Mouse (Mus musculus) heart, postnatal 4 days (tissue): ENCODE results near the gene Slc2a3. TPM values are rescaled to one million over a fixed set of nuclear protein-coding genes. Genes with fewer than 3 reads are reported as not detected.
"Not testable (repeated sequence)": the region's sequence is repeated elsewhere in the genome, so short reads cannot be mapped to it uniquely, and the experiment has no call there.

Experiments used
- DNase-seq: peaks from one replicate; pipeline ENCODE4 v3.0.0; 2021
- total RNA-seq, 2 experiments: library from RNA; stranded (reverse); gene quantifications; 2 replicates each; pipeline ENCODE4 v1.2.3; 2021

The Slc2a3 gene
- total RNA-seq, 2 experiments from 2014 or later, result 2.0 to 3.3 TPM

DNA sequence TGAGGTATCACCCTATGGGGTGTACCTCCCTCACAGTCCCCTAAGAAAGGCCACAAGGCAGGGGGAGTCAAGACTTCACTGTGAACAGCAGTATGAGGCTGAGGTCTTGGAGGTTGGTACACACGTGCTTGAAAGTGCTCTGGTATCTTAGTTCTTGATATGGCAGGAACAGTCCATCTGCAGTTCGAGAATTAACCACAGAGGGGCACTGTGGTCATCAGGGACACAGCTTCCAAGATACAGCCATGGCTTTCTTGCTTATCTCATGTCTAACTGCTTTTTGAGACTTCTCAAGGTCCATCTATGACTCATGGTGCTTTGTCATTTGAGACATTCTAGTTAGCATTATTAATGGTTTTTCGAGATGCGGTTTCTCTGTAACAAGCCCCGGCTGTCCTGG is 3.0 kb upstream of the Slc2a3 start:
- peak; percentile 87 for DNase-seq

DNA sequence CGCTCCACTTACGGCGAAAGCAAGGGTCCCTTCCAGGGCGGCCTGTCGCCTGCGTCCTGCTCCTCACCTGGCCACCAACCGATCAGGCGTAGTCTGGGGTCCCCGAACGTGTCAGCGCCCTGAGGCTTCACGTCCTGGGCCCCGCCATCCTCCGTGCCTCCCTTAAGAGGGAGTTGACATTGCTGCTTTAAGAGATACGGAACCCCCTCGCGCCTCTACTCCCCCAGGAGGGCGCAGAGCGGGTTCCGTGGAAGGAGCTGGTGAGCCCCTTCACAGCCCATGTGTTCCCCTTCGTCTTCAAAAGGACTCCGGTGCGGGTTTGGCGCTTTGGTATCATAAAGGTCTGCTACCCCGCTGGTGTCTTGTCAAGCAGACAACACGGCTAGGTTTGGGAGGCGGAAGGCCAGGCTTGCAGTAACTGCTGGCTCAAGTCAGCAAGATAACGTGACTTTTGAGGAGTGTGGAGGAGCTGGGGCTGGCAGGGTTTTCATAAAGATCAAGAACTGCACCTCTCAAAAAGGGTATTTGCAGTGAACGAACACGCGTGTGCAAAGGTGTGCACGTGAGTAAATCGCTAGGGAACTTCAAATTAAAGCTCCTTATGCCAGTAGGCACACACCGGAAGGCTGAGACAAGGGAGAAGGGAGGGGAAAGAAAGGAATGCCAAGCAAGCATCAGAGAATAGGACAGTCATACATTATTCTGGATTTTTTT is 518 bp upstream of the Slc2a3 start:
- DNase-seq, result peak; percentile 25

DNA sequence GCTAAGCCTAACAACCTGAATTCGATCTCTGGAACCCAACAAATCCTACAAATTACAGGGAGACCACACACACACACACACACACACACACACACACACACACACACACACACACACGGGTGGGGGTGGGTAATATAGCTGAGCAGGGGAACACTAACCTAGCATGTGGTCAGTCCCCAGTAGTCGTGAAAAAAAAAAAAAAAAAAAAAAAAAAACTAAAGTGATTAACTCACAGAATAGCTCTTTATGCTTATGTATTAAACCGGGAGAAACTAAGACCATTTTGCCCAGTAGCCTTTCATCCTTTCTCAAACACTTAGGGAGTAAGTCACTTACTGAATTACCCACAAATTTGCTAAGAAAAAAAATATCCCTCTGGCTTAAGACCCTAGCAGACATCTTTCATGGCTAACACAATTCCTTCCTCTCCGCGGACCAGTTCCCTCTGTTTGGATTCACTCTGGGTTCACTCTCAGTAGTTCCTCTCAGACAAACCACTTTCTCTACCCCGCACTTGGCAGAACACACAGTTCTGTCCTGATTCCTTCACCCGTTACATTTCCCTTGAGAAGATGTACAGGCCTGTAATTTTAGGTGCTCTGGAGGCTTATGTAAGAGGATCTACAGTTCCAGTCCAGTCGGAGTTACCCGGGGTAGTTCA is 670 bp downstream of the Slc2a3 start:
- no peak for DNase-seq

DNA sequence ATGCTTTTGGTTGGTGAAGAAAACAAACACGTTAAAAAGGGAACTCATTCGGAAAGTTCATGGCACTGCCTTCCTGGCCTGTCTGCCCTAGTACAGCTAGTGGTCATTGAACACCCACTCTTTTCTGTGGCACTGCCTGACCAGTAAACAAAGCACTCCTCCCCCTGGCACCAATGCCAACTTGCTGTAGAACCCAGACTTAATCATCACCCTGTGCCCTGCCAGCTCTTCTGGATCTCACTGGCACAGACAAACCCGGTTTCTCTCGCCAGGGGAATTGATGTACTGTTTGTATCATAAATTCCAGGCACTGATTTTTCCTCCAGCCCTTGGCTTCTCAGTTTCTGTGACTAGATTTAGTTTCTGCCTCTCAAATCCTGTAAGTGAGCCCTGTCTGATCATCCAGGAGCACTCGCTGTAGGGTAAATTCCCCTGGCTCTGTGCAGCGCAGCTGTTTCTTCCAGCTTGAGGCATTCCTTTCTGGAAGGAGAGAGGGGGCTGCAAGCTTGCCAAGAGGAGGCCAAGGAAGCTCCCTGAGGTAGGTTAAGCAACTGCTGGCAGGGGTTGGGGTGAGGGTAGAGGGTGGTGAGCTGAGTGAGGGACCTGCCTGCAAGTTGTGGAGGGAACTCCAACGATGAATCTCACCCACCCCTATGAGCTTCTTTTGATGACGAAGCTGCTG is 6.0 kb downstream of the Slc2a3 start:
- DNase-seq, result no peak

DNA sequence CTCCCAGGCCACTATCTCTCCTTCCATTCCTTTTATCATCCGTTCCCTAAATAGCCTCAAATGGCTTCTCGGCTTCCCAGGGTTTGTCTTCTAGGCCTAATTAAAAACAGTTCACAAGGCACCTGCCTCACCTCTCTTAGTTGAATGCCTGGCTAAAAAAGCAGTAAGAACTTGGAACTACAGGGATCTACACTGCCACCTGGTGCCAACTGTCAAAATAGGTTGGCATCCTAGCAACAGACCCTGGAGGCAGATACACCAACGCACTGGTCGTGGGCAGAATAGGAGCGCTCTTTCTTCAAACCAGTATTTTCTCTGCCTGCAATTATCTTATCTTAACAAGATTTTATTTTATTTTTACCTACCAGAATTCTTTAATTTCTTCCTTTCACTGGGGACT is 15.2 kb downstream of the Slc2a3 start:
- peak; percentile 64 for DNase-seq

DNA sequence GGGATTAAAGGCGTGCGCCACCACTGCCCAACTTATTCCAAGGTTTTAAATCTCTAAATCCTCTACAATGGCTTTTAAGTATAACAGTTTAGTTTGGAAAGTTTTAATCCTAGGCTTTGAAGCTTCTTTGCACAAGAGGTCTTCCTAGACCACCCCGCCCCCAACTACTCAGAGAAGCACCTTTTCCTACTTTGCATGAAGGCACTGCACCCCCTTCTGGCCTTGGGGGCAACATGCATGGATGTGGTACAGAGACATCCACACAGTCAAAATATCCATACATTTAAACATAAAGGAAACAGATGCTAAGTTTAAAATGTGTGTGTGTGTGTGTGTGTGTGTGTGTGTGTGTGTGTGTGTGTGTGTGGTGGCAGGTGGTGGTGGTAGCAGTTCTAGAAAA is 16.6 kb downstream of the Slc2a3 start:
- no peak for DNase-seq

DNA sequence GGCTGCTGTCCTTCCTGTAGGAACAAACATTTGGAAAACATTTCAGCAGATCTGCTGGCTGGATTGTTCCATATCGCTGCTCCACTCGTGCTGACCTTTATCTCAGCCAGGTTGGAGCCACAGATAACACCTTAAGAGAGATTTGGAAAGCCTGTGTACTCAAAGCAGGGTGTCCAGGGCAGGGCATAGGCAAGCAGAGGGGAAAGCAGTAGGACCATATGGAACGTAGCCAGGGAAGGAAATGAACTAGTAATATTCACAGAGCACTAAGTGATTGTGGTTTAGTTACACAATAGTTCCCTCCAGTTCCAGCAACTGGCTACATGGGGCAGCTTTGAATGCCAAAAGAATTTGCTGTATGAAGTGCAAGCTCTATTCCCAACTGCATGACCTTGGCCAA is 19.3 kb downstream of the Slc2a3 start:
- no peak for DNase-seq

DNA sequence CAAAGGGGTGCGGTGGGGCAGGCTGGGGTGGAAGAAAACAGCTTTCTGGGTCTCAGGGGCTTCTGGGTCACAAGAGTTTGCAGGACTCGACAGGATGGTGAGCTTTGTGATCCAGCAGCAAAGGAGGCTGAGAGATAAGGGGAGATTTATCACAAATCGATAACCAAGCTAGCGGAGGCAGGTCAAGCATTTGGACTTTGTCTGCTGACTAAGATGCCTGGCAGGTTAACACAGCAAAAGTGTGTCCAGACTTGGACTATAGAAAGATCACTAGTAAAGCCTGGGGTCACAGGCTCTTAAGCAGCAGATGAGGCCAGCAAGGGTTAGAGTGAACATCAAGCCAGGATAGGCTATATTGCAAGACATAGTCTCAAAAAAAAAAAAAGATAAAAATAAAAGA is 20.3 kb downstream of the Slc2a3 start:
- no peak for DNase-seq

DNA sequence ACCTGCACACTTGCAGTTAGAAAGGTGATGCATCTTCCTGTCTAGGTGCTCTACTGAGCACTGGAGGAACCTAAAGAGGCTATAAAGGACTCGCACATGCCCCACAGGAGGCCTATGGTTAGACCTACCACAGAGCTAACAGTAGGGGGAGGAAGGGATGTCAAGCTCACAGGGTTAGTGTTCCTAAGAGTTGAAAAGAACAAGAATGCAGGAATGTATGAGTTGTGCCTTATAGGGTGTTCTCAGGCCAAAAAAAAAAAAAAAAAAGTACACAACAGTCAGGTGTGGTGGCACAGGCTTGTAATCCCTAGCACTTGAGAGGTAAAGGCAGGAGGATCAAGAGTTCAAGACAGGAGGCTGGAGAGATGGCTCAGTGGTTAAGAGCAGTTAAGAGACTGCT is 21.5 kb downstream of the Slc2a3 start:
- DNase-seq, result no peak

DNA sequence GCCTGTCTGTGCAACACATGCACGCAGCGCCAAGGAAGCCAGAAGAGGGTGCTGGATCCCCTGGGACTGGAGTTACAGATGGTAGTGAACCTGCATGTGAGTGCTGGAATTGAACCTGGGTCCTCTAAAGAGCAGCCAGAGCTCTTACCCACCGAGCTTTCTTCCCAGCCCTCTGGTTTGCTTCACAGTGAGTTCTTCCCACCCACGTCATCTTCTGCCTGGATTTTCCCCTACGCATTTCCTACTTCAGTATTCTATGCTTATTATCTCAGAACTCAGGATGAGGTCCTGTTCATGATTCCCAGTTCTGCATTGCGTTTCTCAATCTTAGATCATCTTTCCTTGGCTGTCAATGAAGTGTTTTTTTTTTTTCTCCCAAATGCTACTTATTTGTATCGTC is 25.4 kb downstream of the Slc2a3 start:
- no peak for DNase-seq

DNA sequence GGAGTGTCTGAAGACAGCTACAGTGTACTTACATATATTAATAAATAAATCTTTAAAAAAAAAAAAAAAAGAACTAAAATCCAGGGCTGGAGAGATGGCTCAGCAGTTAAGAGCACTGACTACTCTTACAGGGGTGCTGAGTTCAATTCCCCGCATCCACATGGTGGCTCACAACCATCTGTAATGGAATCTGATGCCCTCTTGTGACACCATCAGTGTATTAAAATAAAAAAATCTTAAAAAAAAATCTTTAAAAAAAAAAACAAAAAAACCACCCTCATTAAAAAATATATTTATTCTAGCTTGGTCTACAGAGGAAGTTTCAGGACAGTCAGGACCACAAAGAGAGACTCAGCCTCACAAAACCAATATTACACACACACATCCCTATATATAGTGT is 27.1 kb downstream of the Slc2a3 start:
- DNase-seq, result no peak

DNA sequence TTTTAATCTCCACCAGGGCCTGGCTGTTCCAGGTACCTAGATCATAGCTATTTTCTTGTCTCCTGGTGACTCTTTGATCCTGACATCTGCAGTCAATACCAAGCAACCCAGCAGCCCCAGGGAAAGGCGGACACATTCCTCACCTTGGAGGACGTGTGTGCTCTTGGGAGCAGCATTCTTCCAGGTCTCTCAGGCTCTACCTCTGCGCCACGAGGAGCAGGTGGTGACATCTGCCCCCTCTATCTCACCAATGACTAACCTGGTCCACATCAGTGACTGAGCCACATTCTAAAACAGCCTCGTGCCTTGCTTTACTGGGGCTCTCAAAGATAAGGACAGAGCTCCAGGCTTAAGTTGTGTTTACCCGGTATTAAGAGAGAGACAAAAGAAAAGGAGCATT is 28.7 kb downstream of the Slc2a3 start:
- no peak for DNase-seq

DNA sequence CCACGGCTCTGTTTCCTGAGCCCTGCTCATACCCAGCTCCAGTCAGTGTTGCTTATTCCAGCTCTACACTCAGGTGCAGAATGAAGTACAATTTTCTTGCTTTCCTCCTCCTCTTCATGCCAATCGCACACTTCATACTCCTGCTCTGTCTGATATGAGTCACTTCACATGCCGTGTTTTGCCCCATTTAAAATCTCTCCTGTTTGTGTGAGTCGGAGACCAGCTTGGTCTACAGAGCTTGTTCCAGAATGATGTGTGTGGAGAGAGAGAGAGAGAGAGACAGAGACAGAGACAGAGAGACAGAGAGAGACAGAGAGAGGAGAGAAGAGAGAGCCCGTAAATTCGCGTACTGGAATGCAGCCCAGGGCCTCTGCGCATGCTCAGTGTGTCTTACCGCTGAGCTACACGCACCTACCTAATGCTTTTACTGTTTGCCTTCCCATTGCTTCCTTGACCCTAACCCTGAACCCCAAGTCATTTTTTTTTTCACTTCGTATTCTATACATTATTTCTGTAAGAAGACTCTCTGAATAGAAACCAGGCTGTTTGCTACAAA is 30.6 kb downstream of the Slc2a3 start:
- DNase-seq, result no peak

DNA sequence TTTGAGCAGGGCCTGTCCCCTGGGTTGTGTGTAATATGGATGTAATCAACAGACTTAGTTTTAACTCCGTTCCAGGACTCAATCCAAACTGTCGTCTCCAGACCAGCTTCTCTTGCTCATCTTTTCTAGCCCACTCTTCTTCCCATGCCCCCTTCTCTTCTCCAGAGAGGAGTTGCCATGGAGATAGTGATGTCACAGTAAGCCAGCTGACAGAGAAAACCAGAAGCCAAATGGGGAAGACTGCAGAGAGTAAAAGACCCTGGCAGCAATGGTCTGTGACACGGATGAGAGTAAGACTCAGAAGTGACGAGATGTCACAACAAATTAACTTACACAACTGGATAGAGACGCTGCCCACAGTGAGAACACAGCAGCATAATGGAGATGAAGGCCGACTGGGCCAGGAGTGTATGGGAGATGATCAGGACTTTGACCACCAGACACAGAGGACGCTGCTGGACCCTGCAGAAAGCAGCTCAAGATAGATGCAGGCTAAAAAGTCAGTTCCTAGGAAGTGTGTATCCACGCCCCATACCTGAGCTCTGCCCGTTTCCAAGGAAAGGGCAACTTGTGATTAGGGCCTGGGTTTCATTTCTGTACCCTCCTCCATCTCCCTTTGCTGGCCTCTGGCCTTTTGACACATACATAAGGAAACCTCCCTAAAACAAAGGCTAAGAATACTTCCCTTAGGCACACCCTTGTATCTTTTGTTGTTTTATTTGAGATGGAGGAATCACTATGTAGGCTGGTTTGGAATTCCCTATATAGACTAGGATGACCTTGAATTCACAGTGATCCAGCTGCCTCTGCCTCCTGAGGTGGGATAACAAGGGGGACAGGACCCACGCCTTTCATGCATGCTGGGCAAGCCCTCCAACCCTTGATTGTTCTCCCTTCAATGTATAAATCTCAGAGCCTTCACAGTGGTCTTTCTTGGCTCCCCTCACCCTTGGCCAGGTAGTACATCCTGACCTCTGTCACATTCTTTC is 31.4 kb downstream of the Slc2a3 start:
- no peak for DNase-seq

DNA sequence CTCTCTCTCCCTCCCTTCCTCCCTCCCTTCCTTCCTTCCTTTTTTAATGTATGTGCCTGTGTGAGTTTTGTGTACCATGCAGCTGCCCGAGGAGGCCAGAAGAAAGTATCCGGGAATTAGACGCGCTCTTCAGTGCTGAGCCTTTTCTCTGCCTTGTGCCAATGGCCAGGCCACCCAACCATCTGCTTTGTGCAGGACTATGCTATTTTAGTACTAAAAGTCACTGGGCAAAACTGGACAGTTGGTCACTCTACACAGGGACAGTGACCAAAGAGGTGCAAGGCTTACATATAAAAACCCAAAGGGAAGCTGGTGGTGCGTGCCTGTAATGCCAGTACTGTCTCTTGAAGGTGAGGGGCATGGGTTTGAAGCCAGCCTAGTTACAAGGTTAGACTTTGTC is 33.2 kb downstream of the Slc2a3 start:
- no peak for DNase-seq

DNA sequence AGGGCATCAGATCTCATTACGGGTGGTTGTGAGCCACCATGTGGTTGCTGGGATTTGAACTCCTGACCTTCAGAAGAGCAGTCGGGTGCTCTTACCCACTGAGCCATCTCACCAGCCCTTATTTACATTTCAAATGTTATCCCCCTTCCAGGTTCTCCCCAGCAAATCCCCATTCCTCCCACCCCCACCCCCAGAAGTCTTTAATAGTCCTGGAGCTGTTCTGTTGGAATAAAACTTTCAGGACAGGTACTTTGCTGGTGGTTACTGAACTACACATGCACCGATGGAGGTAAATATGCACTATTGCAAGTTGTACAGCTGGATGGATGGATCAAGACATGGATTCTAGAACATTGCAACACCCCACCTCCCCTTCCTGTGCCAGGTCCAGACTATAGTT is 34.4 kb downstream of the Slc2a3 start:
- DNase-seq, result not testable (repeated sequence)

DNA sequence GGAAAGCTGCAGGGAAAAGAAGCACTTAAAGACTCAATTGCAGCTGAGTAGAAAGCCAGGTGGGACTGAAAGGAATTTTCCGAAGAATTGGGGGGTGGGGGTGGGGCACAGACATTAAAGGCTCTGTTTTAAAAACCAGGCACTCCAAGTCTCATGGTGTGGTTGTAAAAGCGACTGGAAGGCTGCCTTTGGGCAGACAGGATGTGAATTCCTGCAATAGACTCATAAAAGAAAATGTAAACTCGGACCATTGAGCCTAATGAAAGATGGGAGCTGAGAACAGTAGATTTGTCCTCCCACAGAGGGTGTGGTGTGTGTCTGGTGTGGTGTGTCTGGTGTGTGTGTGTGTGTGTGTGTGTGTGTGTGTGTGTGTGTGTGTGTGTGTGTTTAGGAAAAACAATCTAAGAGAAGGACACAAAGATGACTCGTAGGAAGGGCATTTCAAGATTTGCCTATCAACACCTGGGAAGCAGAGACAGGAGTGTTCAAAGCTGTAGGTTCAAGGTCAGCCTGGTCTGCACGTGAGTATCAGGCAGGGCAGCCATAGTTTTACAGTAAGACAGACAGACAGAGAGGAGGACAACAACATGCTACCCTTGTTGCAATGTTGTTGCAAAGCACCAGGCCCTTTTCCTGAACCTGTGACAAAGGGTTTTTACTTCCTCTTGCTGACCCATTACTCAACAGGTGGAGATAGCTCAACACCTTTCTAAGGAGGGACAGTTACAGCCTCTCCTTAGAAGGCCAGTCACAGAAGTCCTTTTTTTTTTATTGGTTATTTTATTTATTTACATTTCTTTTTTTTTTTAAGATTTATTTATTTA is 35.1 kb downstream of the Slc2a3 start:
- no peak for DNase-seq

DNA sequence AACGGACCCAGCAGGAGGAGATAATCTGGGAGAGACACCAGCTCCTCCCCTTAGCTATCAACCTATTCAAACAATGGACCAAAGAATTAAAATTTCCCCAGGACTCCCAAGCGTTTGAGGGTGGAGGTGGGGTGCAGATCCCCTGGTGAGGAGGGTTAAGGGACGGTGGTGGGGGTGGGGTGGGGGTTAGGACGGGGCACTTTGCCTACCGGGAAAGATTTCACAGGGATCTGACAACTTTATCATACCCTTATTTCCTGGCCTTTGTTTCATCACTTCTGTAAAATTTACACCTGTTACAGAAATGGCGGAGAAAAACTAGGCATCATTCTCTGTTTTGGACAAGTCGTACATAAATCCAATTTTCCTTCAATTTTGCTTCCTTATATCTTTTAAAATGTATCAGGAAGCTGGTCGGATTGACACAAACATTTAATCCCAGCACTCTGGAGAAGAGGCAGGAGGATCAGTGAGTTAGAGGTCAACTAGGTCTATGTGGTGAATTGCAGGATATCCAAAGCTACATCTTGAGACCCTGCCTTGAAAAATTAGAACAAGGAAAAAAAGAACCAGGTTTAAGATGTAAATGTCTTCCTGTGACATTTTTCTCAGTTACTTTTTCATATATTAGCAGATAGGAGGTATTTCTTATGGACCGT is 36.0 kb downstream of the Slc2a3 start:
- no peak for DNase-seq

DNA sequence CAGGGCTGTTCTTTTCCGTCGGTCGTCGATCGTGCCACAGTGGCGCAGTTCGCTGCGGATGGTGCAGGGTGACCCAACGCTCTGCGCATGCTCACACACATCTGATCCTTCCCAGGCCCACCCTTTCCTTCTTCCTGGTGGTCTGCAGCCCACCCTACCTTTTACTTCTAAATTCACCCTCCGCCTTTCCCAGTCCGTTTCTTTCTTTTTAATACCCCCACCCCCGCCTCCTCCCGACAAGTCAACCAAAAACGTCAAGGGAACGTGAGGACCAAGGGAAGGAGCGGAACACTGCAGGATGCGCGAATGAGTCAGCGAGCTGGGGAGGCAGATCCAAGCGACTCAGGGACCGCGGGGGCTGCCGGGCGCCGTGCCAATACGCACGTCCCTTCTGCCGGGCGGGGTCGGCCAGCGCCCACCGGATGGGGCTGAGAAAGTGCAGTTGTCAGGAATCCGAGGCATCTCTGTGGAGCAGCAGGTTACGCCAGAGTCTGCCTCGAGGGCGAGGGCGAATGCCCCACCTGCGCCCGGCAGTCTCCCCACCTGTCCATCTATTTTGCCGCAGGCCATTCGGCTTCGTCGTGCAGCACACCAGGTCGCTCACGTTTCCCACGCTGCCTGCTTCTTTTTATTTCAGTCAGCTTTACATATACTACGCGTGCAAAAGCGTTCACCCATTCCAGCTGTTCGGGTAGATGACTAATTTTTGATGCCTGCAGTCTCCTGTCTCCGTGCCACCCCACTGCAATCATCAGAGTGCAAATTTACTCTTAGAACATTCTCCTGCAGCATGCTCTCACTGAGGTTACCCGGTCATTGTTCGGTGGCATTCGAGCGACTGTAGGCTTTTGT is 36.8 kb downstream of the Slc2a3 start:
- DNase-seq, result peak; percentile 40
